Mouse (Mus musculus): ENCODE results near the gene Cyren. TPM values are rescaled to one million over a fixed set of nuclear protein-coding genes. Genes with fewer than 3 reads are reported as not detected.

Cyren gene
- polyA plus RNA-seq, 1 experiment from 2014 or later: 9.4 TPM

- WGBS: 92% methylated on average over 15 of the region's 15 CpGs
- Histone ChIP-seq H3K4me1 (ENCODE audit: control insufficient read depth, insufficient read depth, low read length) (peaks cover 22% of the 10 kb centered on the region), H3K27ac (ENCODE audit: low read length) (no peak overlapping the region; the same call in 1 of the 2 replicates), H3K27me3 (ENCODE audit: control insufficient read depth, insufficient read depth, low read length) (no peaks in the 10 kb centered on the region), H3K4me3 (ENCODE audit: low read depth, low read length) (no peak overlapping the region), H3K4me2 (replicated peaks; ENCODE audit: low read depth, low read length) (no peak overlapping the region), H3K36me3 (ENCODE audit: control insufficient read depth, insufficient read depth, low read length) (no peaks in the 10 kb centered on the region), H3K9ac (replicated peaks; ENCODE audit: low read depth, low read length) (no peak overlapping the region), H3K9me3 (ENCODE audit: control insufficient read depth, low read depth, low read length) (no peaks in the 10 kb centered on the region)
- no peak for ATAC-seq (ENCODE audit: insufficient number of reproducible peaks, insufficient read depth, low FRiP score, low read depth)
Observed at GRCm38 (mm10) chr6:34875268-34875761, 2.5 kb downstream of the Cyren start.

- 60% methylated on average over 21 of the region's 21 CpGs for WGBS
- Histone ChIP-seq H3K36me3 (ENCODE audit: control insufficient read depth, insufficient read depth, low read length) (no peaks in the 10 kb centered on the region), H3K27ac (ENCODE audit: low read length) (peak overlapping the region; percentile 27; the same call in 1 of the 2 replicates), H3K4me1 (ENCODE audit: control insufficient read depth, insufficient read depth, low read length) (peaks cover 22% of the 10 kb centered on the region), H3K9me3 (ENCODE audit: control insufficient read depth, low read depth, low read length) (no peaks in the 10 kb centered on the region), H3K4me2 (replicated peaks; ENCODE audit: low read depth, low read length) (no peak overlapping the region), H3K4me3 (ENCODE audit: low read depth, low read length) (no peak overlapping the region), H3K27me3 (ENCODE audit: control insufficient read depth, insufficient read depth, low read length) (no peaks in the 10 kb centered on the region), H3K9ac (replicated peaks; ENCODE audit: low read depth, low read length) (no peak overlapping the region)
- no peak for ATAC-seq (ENCODE audit: insufficient number of reproducible peaks, insufficient read depth, low FRiP score, low read depth)
Observed at GRCm38 (mm10) chr6:34874101-34874921, 3.5 kb downstream of the Cyren start.

GRCm38 (mm10) chr6:34872871-34873270 lies 5.0 kb downstream of the Cyren start:
- no peaks in the 10 kb centered on the region for H3K27me3 ChIP-seq (ENCODE audit: control insufficient read depth, insufficient read depth, low read length)
- H3K4me3 ChIP-seq (ENCODE audit: low read depth, low read length): no peak overlapping the region
- 92% methylated on average over 10 of the region's 10 CpGs for WGBS
- no peaks in the 10 kb centered on the region for H3K36me3 ChIP-seq (ENCODE audit: control insufficient read depth, insufficient read depth, low read length)
- H3K4me1 ChIP-seq (ENCODE audit: control insufficient read depth, insufficient read depth, low read length): peaks cover 17% of the 10 kb centered on the region
- no peak overlapping the region for H3K4me2 ChIP-seq (replicated peaks; ENCODE audit: low read depth, low read length)
- no peaks in the 10 kb centered on the region for H3K9me3 ChIP-seq (ENCODE audit: control insufficient read depth, low read depth, low read length)
- no peak overlapping the region for H3K27ac ChIP-seq (ENCODE audit: low read length)
- H3K9ac ChIP-seq (replicated peaks; ENCODE audit: low read depth, low read length): no peak overlapping the region
- ATAC-seq (ENCODE audit: insufficient number of reproducible peaks, insufficient read depth, low FRiP score, low read depth): no peak

- Histone ChIP-seq H3K27ac (ENCODE audit: low read length) (no peak overlapping the region), H3K9ac (replicated peaks; ENCODE audit: low read depth, low read length) (no peak overlapping the region), H3K4me1 (ENCODE audit: control insufficient read depth, insufficient read depth, low read length) (peaks cover 15% of the 10 kb centered on the region), H3K9me3 (ENCODE audit: control insufficient read depth, low read depth, low read length) (no peaks in the 10 kb centered on the region), H3K36me3 (ENCODE audit: control insufficient read depth, insufficient read depth, low read length) (no peaks in the 10 kb centered on the region), H3K4me2 (replicated peaks; ENCODE audit: low read depth, low read length) (no peak overlapping the region), H3K4me3 (ENCODE audit: low read depth, low read length) (no peak overlapping the region), H3K27me3 (ENCODE audit: control insufficient read depth, insufficient read depth, low read length) (no peaks in the 10 kb centered on the region)
- WGBS: 83% methylated on average over 7 of the region's 7 CpGs
- no peak for ATAC-seq (ENCODE audit: insufficient number of reproducible peaks, insufficient read depth, low FRiP score, low read depth)
Observed at GRCm38 (mm10) chr6:34871929-34872328, 5.9 kb downstream of the Cyren start.

GRCm38 (mm10) chr6:34870724-34871123 lies 7.1 kb downstream of the Cyren start:
- H3K4me1 ChIP-seq (ENCODE audit: control insufficient read depth, insufficient read depth, low read length): peaks cover 4% of the 10 kb centered on the region; the same call in 1 of the 2 replicates
- H3K9ac ChIP-seq (replicated peaks; ENCODE audit: low read depth, low read length): no peak overlapping the region
- no peak for ATAC-seq (ENCODE audit: insufficient number of reproducible peaks, insufficient read depth, low FRiP score, low read depth)
- no peak overlapping the region for H3K27ac ChIP-seq (ENCODE audit: low read length)
- no peak overlapping the region for H3K4me3 ChIP-seq (ENCODE audit: low read depth, low read length)
- H3K9me3 ChIP-seq (ENCODE audit: control insufficient read depth, low read depth, low read length): no peaks in the 10 kb centered on the region
- H3K27me3 ChIP-seq (ENCODE audit: control insufficient read depth, insufficient read depth, low read length): no peaks in the 10 kb centered on the region
- 68% methylated on average over 5 of the region's 5 CpGs for WGBS
- no peaks in the 10 kb centered on the region for H3K36me3 ChIP-seq (ENCODE audit: control insufficient read depth, insufficient read depth, low read length)
- H3K4me2 ChIP-seq (replicated peaks; ENCODE audit: low read depth, low read length): no peak overlapping the region

GRCm38 (mm10) chr6:34870136-34870535 lies 7.7 kb downstream of the Cyren start:
- Histone ChIP-seq H3K4me1 (ENCODE audit: control insufficient read depth, insufficient read depth, low read length) (peaks cover 4% of the 10 kb centered on the region), H3K27ac (ENCODE audit: low read length) (no peak overlapping the region; the same call in 1 of the 2 replicates)
- 77% methylated on average over 5 of the region's 5 CpGs for WGBS

GRCm38 (mm10) chr6:34869225-34869915 lies 8.5 kb downstream of the Cyren start:
- Histone ChIP-seq H3K27ac (ENCODE audit: low read length) (no peak overlapping the region; the same call in 1 of the 2 replicates), H3K27me3 (ENCODE audit: control insufficient read depth, insufficient read depth, low read length) (no peaks in the 10 kb centered on the region), H3K36me3 (ENCODE audit: control insufficient read depth, insufficient read depth, low read length) (no peaks in the 10 kb centered on the region), H3K4me3 (ENCODE audit: low read depth, low read length) (no peak overlapping the region), H3K4me1 (ENCODE audit: control insufficient read depth, insufficient read depth, low read length) (peaks cover 6% of the 10 kb centered on the region; the same call in 1 of the 2 replicates), H3K9me3 (ENCODE audit: control insufficient read depth, low read depth, low read length) (no peaks in the 10 kb centered on the region), H3K9ac (replicated peaks; ENCODE audit: low read depth, low read length) (no peak overlapping the region), H3K4me2 (replicated peaks; ENCODE audit: low read depth, low read length) (no peak overlapping the region)
- 55% methylated on average over 13 of the region's 13 CpGs for WGBS
- no peak for ATAC-seq (ENCODE audit: insufficient number of reproducible peaks, insufficient read depth, low FRiP score, low read depth)

More at GRCm38 (mm10) chr6:34870136-34870535, 7.7 kb downstream of the Cyren start:
- Histone ChIP-seq H3K4me3 (ENCODE audit: low read depth, low read length) (no peak overlapping the region), H3K4me2 (replicated peaks; ENCODE audit: low read depth, low read length) (no peak overlapping the region), H3K36me3 (ENCODE audit: control insufficient read depth, insufficient read depth, low read length) (no peaks in the 10 kb centered on the region), H3K27me3 (ENCODE audit: control insufficient read depth, insufficient read depth, low read length) (no peaks in the 10 kb centered on the region), H3K9me3 (ENCODE audit: control insufficient read depth, low read depth, low read length) (no peaks in the 10 kb centered on the region), H3K9ac (replicated peaks; ENCODE audit: low read depth, low read length) (no peak overlapping the region)
- no peak for ATAC-seq (ENCODE audit: insufficient number of reproducible peaks, insufficient read depth, low FRiP score, low read depth)

- 80% methylated on average over 20 of the region's 20 CpGs for WGBS
- Histone ChIP-seq H3K4me1 (ENCODE audit: control insufficient read depth, insufficient read depth, low read length) (peaks cover 10% of the 10 kb centered on the region; the same call in 1 of the 2 replicates), H3K27ac (ENCODE audit: low read length) (no peak overlapping the region)
Observed at GRCm38 (mm10) chr6:34868507-34869217, 9.2 kb downstream of the Cyren start.

More at GRCm38 (mm10) chr6:34868507-34869217, 9.2 kb downstream of the Cyren start:
- ATAC-seq (ENCODE audit: insufficient number of reproducible peaks, insufficient read depth, low FRiP score, low read depth): no peak
- Histone ChIP-seq H3K4me2 (replicated peaks; ENCODE audit: low read depth, low read length) (no peak overlapping the region), H3K4me3 (ENCODE audit: low read depth, low read length) (no peak overlapping the region), H3K27me3 (ENCODE audit: control insufficient read depth, insufficient read depth, low read length) (no peaks in the 10 kb centered on the region), H3K9ac (replicated peaks; ENCODE audit: low read depth, low read length) (no peak overlapping the region), H3K36me3 (ENCODE audit: control insufficient read depth, insufficient read depth, low read length) (no peaks in the 10 kb centered on the region), H3K9me3 (ENCODE audit: control insufficient read depth, low read depth, low read length) (no peaks in the 10 kb centered on the region)
